Mouse (Mus musculus) layer of hippocampus, postnatal 10 days (tissue): Measurements from ENCODE around the gene Gm5134. TPM values are rescaled to one million over a fixed set of nuclear protein-coding genes. Genes with fewer than 3 reads are reported as not detected.

ENCODE experiments used
- DNase-seq, 2 experiments: peaks; one replicate each; pipeline ENCODE4 v3.0.0; 2021; ENCODE audit warnings: low spot score in 2 of 2
- long read RNA-seq: library from polyadenylated mRNA; stranded (forward); transcript quantifications from one replicate; pipeline ENCODE4 v2.0.0, GENCODE M21; 2023
- total RNA-seq, 2 experiments: library from RNA; stranded (reverse); gene quantifications; 2 replicates each; pipeline ENCODE4 v1.2.3; 2021

Gm5134 gene
- not detected for total RNA-seq
- long read RNA-seq, partial matches to known transcripts = 0 of 4 reads
- long read RNA-seq, other reads (novel, unspliced or antisense) = 4 of 4 reads

GRCm38 (mm10) chr10:75954381-75954811, at the start of gene Gm5134:
Gene Gm5134, plus strand, starts transcription at chr10:75954514.
- no peak for DNase-seq

DNA sequence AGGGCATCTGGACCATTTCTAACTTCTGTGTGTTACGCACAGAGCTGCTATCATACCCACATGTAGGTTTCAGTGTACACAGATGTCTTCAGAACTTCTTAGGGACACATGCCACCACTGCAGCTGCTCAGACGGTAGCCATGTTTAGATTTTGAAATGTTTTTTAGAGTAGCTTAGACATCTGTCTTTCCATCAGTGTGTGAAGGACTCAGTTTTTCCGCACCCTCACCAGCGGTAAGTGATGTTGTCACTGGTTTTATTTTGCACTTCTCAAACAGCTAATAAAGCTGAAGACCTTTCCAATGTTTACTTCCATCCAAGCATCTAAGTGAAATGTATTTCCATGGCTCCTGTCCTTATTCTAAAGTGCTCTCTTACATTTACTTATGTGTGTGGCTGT, 47.4 kb upstream of the Gm5134 start:
- DNase-seq = no peak

- DNase-seq = no peak
Measured at GRCm38 (mm10) chr10:75910698-75911097, 43.6 kb upstream of the Gm5134 start.

- no peak for DNase-seq
Measured at GRCm38 (mm10) chr10:75913013-75913589, 41.2 kb upstream of the Gm5134 start.

GRCm38 (mm10) chr10:75915557-75915956, 38.8 kb upstream of the Gm5134 start:
- no peak for DNase-seq

GRCm38 (mm10) chr10:75916840-75917239, 37.5 kb upstream of the Gm5134 start:
- DNase-seq = no peak

- DNase-seq = no peak
Measured at GRCm38 (mm10) chr10:75919026-75919425, 35.3 kb upstream of the Gm5134 start.

DNA sequence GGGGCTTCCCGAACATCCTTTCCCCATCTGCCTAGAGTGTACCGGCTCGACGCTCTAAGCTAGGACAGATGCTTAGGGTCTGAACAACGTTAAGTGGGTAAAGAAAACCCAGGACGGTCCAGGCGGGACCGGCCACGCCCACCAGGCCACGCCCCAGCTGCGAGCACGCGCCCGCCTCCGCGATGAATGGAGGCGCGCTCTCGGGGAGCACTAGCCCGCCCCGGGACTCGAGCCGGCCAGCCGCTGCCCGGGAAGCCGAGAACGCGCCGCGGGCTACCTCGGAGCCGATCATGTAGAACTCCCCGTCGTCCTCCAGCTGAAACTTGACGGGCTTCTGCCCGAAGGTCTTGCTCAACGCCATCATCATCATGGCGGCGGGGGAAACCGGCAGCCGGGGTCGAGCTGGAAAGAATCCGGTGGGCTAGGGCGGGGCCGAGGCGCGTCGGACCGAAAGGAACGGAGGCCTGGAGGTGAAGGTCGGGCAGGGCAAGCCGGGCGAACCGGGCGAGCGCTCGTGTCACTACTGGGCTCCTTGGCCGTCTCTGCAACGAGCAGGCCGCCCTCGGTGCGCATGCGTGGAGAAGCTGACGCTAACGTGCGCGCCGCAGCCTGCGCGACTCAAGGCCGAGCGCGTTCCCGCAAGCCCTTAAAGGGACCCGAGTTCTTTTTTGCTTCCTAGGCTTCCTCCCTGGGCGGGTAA, 33.1 kb upstream of the Gm5134 start, which contains the start of gene Smarcb1:
TSS of gene Smarcb1 (minus strand) at position 592 of the 700 bp plus-strand sequence.
- DNase-seq = peak; percentile 95 to 97

DNA sequence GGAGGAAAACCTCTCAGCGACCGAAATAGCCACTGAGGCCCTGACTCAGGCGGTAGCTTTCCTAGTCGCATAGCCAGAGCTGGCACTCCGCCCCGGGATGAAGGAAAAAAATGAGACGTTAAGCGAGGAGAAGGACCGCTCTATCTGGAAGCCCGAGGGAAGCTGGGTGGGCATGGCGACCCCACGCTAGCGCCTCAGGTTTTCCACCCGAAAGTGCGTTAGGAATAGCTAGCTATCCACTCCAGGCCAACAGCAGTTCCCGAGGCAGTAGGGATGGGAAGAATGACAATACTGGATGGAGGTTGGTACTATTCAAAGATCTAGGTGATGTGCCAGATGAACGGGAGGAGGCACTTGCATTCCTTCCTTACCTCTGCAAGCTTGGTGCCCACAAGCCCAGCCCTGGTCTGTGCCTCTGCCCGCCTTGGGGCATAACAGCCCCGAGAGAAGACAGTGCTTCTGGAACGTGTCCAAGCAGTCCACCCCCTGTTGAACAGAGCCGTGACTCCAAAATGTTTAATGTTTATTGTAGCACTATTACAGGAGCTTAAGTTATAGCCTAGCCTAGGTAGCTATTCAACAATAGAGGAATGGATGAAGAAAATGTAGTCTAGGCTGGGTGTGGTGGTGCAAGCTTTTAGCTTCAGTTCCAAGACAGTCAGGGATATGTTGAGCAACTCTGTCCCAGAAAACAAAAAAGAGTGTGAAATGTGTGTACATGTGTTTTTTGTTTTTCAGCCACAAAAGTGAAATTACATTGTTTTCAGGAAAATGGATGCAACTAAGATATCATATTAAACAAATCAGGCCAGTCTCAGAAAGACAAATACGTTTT, 32.4 kb upstream of the Gm5134 start:
- DNase-seq = peak in 1 of 2 experiments; percentile 25

GRCm38 (mm10) chr10:75924324-75924723, 30.0 kb upstream of the Gm5134 start:
- no peak for DNase-seq

DNA sequence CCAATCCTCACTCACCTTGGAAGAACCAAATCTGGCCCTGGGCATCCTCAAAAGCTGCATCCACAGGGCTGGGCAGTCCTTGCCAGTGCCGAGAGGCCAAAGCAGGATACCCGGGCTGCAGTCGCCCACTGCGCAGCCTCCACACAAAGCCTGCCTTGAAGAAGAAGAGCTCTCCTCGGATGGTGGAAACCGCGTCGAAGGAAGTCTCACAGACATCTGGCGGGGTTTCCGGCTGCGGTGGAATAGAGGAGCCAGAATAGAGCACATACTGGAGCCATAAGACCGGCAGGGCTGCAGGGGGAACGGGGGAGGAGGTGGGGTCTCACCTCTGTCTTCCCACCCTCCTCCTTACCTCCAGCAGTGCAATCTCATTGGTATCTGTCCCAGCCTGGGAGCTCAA, 27.9 kb upstream of the Gm5134 start:
- no peak for DNase-seq

DNA sequence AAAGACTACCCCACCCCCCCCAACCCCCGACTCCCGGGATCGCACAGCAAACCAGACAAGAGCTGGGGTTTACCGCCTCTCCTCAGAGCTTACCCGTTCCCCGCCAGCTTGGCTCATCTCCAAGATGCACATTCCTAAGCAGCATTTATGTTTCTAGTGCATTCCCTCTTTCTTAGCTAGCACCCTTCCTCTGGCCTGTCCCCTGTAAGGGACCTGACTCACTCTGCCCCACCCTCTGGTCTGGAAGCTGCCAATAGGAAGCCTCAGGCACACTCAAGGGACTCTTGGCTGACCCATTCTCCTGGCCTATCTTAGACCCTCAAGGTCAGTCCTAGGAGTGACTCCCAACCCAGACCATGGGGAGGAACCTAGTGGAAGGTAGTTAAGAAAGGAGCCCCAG, 24.0 kb upstream of the Gm5134 start:
- no peak for DNase-seq

- DNase-seq = no peak
Measured at GRCm38 (mm10) chr10:75931311-75931710, 23.0 kb upstream of the Gm5134 start.

- peak; percentile 29 to 53 for DNase-seq
Measured at GRCm38 (mm10) chr10:75932081-75932678, 22.1 kb upstream of the Gm5134 start.

DNA sequence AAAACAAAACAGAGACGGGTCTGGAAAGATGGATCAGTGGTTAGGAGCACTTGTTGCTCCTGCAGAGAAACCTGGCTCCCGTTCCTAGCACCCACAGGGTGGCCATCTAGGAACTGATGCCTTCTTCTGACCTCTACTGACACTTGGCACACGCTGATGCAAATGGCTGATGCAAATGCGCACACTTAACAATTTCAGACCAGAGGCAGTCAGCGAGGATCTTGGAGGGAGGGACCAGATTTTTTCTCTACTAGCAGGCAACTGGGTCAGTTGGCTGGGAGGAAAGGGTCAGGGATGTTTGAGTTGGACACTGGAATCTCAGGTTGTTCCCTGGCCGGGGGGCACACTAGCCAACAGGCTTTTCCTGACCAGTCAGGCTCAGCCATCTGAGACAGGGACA, 21.4 kb upstream of the Gm5134 start, which contains the start of gene Chchd10:
TSS of gene Chchd10 (plus strand) at position 240 of the 400 bp plus-strand sequence.
- DNase-seq = no peak

- DNase-seq = no peak
Measured at GRCm38 (mm10) chr10:75934991-75935390, 19.3 kb upstream of the Gm5134 start.

DNA sequence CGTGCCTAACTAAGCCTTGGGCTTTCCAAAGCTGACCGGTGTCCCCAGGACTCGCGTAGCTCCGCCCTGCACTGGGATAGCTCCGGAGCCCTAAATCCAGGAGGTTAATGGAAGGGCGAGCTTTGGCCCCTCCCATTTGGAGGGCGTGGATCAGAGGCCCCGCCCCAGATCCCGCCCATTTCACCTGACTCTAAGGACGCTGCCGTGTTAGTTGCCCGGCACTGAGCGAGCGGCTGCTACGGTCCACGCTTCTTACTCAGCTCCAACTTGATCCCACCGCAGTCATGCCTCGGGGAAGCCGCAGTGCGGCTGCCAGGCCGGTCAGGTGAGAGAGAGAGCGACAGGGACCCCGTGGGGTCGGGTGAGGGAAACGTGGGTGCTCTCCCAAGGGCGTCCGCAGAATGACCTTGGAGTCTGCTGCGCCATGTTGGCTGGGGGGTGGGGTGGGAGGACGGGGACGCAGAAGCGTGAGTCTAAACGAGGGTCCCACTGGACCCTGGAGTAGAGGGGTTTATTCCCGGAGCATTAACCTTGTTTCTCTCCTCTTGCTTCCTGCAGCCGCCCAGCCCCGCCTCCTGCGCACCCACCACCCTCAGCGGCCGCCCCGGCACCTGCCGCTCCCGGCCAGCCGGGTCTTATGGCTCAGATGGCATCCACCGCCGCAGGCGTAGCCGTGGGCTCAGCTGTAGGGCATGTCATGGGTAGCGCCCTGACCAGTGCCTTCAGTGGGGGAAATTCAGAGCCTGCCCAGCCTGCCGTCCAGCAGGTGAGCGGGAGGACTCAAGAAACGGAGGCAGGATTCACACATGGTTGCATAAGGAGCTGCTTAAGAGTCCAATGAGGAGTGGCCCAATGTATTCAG, 18.4 kb upstream of the Gm5134 start, which contains the start of gene Mmp11:
TSS of gene Mmp11 (minus strand) at position 817 of the 862 bp plus-strand sequence.
- DNase-seq = peak; percentile 53 to 69

- DNase-seq = no peak
Measured at GRCm38 (mm10) chr10:75936909-75937667, 17.2 kb upstream of the Gm5134 start.

- DNase-seq = no peak
Measured at GRCm38 (mm10) chr10:75937851-75938643, 16.3 kb upstream of the Gm5134 start.
